Mouse (Mus musculus): ENCODE results near the gene Olfr476.
"Not testable (repeated sequence)": the region's sequence is repeated elsewhere in the genome, so short reads cannot be mapped to it uniquely, and the experiment has no call there.

The Olfr476 gene

DNA sequence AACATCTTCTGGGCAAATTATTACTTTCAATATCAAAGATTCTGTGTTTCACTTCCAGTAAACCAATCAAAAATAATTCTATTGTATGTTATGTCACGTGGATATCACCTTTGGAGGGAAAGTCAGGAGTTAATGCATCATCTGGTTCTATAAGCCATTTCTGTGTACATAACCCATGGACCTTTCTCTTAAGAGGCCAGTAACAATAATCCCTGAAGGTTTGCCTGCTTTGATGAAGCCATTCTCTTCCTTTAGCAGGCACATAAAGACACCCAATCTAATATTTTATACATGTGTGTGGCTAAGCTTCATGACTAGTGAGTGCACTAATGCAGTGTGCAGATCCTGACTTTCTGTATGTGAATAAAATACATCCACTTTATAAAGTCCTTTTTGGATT, at the start of gene Olfr476:
Gene Olfr476 (plus strand): TSS at position 301 of the 400 bp plus-strand sequence.
- DNase-seq = no peak

GRCm38 (mm10) chr7:107930146-107930545, 34.5 kb upstream of the Olfr476 start, which contains the start of gene Olfr473:
Gene Olfr473, plus strand, starts transcription at chr7:107930446.
- DNase-seq = no peak

- DNase-seq = not testable (repeated sequence)
Observed at GRCm38 (mm10) chr7:107952539-107952938, 12.1 kb upstream of the Olfr476 start.

GRCm38 (mm10) chr7:107954343-107954742, 10.3 kb upstream of the Olfr476 start, which contains the start of gene Olfr474:
Gene Olfr474, plus strand, starts transcription at chr7:107954643.
- no peak for DNase-seq

DNA sequence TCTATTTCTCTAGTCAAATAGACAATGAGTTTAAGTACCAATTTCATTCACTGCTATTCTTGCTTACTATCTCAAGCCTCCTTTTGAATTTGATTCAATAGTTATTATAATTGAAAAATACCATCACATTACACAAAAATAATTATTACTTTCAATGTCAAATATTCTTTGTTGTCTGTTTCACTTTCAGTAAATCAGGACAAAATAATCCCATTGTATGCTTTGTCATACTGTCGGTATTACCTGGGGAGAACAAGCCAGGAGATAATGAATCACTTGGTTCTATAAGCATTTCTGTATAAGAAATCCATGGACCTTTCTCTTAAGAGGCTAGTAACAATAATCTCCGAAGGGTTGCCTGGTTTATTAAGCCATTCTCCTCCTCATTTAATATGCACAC, 21.8 kb downstream of the Olfr476 start, which contains the start of gene Olfr477:
Gene Olfr477 (plus strand): TSS at position 301 of the 400 bp plus-strand sequence.
- DNase-seq = no peak

GRCm38 (mm10) chr7:108014256-108014655, 49.7 kb downstream of the Olfr476 start:
- DNase-seq = not testable (repeated sequence)
